Mouse (Mus musculus): Measurements from ENCODE around the gene Gm20219. TPM values are rescaled to one million over a fixed set of nuclear protein-coding genes. Genes with fewer than 3 reads are reported as not detected.
A peak's percentile ranks its signal among the peaks of the same experiment; 100 is the strongest.

The Gm20219 gene
- total RNA-seq, 2 experiments from 2014 or later = 1.7 to 1.9 TPM

- intact Hi-C loops (cut with DNase I) = no loop called here
Observed at GRCm38 (mm10) chr17:56560131-56560530, 5.9 kb upstream of the Gm20219 start.

GRCm38 (mm10) chr17:56559386-56559785, 5.2 kb upstream of the Gm20219 start:
- intact Hi-C loops (cut with DNase I) = loop anchor here (2.0 kb wide), 1 partner anchor 203 kb away; no protein-coding TSS in a partner anchor
- DNase-seq (ENCODE audit: low spot score in 2 of 2) = no peak

More at GRCm38 (mm10) chr17:56560131-56560530, 5.9 kb upstream of the Gm20219 start:
- no peak for DNase-seq (ENCODE audit: low spot score in 2 of 2)

- intact Hi-C loops (cut with DNase I) = loop anchor here (2.0 kb wide), 1 partner anchor 202 kb away; no protein-coding TSS in a partner anchor
- peak; percentile 70 to 72 for DNase-seq (ENCODE audit: low spot score in 2 of 2)
Observed at GRCm38 (mm10) chr17:56558448-56558847, 4.3 kb upstream of the Gm20219 start.

GRCm38 (mm10) chr17:56552781-56553363, 1.3 kb downstream of the Gm20219 start:
- intact Hi-C loops (cut with DNase I) = loop anchor here (2.0 to 5.0 kb wide), 5 partner anchors 50 to 192 kb away; partner anchors contain the start of gene Ptprs
- peak; percentile 76 to 82 for DNase-seq (ENCODE audit: low spot score in 2 of 2)

- intact Hi-C loops (cut with DNase I) = loop anchor here (2.0 to 5.0 kb wide), 5 partner anchors 49 to 191 kb away; partner anchors contain the start of gene Ptprs
- DNase-seq (ENCODE audit: low spot score in 2 of 2) = peak in 1 of 2 experiments; percentile 48
Observed at GRCm38 (mm10) chr17:56551841-56552581, 2.2 kb downstream of the Gm20219 start.

- intact Hi-C loops (cut with DNase I) = loop anchor here (5.0 kb wide), 3 partner anchors 74 to 139 kb away; partner anchors contain the start of gene Ptprs
- no peak for DNase-seq (ENCODE audit: low spot score in 2 of 2)
Observed at GRCm38 (mm10) chr17:56550784-56551475, 3.3 kb downstream of the Gm20219 start.

GRCm38 (mm10) chr17:56548605-56549105, 5.5 kb downstream of the Gm20219 start:
- intact Hi-C loops (cut with DNase I) = no loop called here
- DNase-seq (ENCODE audit: low spot score in 2 of 2) = peak in 1 of 2 experiments; percentile 0

GRCm38 (mm10) chr17:56547846-56548604, 6.2 kb downstream of the Gm20219 start:
- DNase-seq (ENCODE audit: low spot score in 2 of 2) = peak in 1 of 2 experiments; percentile 1
- intact Hi-C loops (cut with DNase I) = no loop called here

GRCm38 (mm10) chr17:56547116-56547845, 6.9 kb downstream of the Gm20219 start:
- DNase-seq (ENCODE audit: low spot score in 2 of 2) = peak in 1 of 2 experiments; percentile 3
- intact Hi-C loops (cut with DNase I) = no loop called here

- intact Hi-C loops (cut with DNase I) = no loop called here
- DNase-seq (ENCODE audit: low spot score in 2 of 2) = no peak
Observed at GRCm38 (mm10) chr17:56546576-56546975, 7.6 kb downstream of the Gm20219 start.

- intact Hi-C loops (cut with DNase I) = no loop called here
- no peak for DNase-seq (ENCODE audit: low spot score in 2 of 2)
Observed at GRCm38 (mm10) chr17:56545945-56546344, 8.2 kb downstream of the Gm20219 start.

GRCm38 (mm10) chr17:56544699-56545387, 9.3 kb downstream of the Gm20219 start:
- no peak for DNase-seq (ENCODE audit: low spot score in 2 of 2)
- intact Hi-C loops (cut with DNase I) = no loop called here

- intact Hi-C loops (cut with DNase I) = no loop called here
- DNase-seq (ENCODE audit: low spot score in 2 of 2) = no peak
Observed at GRCm38 (mm10) chr17:56543684-56544224, 10.4 kb downstream of the Gm20219 start.

GRCm38 (mm10) chr17:56542736-56543135, 11.5 kb downstream of the Gm20219 start:
- no peak for DNase-seq (ENCODE audit: low spot score in 2 of 2)
- intact Hi-C loops (cut with DNase I) = no loop called here

GRCm38 (mm10) chr17:56540562-56540975, 13.6 kb downstream of the Gm20219 start:
- intact Hi-C loops (cut with DNase I) = no loop called here
- no peak for DNase-seq (ENCODE audit: low spot score in 2 of 2)

GRCm38 (mm10) chr17:56537912-56538311, 16.3 kb downstream of the Gm20219 start:
- intact Hi-C loops (cut with DNase I) = loop anchor here (5.0 kb wide), 1 partner anchor 36 kb away; no protein-coding TSS in a partner anchor
- DNase-seq (ENCODE audit: low spot score in 2 of 2) = no peak

GRCm38 (mm10) chr17:56536874-56537273, 17.3 kb downstream of the Gm20219 start:
- intact Hi-C loops (cut with DNase I) = loop anchor here (5.0 kb wide), 1 partner anchor 35 kb away; no protein-coding TSS in a partner anchor
- no peak for DNase-seq (ENCODE audit: low spot score in 2 of 2)

Data from left cerebral cortex, postnatal 25 days (tissue).